Mouse (Mus musculus): Measurements from ENCODE around the gene Gm1979. TPM values are rescaled to one million over a fixed set of nuclear protein-coding genes. Genes with fewer than 3 reads are reported as not detected.
"Not testable (repeated sequence)": the region's sequence is repeated elsewhere in the genome, so short reads cannot be mapped to it uniquely, and the experiment has no call there.

The Gm1979 gene
- 0.21 TPM in 1 of 2 replicates, not detected in the other for polyA plus RNA-seq (2015; fragmentation: Nextera tagmentation; extraction: Ambion mirVana)

DNA sequence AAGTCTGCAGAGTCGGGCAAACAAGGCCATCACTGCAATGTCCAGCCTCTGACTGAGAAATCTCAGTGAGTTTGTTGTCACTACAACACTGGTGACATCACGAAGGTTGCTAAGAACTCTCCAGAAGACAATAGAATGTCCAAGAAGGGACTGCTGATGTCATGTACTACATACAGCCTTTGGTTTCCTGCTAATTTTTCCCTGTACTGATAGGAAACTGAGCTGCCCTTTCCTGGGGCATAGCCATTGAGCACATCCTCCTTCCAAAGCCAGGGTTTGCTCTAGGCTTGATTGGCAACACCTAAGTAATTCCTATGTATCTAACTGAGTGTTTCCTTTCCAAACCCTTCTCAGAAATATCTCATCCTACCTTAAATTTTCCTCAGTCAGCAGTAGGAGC is at the start of gene Gm1979:
TSS of gene Gm1979 (minus strand) at position 101 of the 400 bp plus-strand sequence.
- H3K27me3 ChIP-seq (ENCODE audit: control insufficient read depth, insufficient read depth, low read length); H3K4me2 ChIP-seq (ENCODE audit: low read depth, low read length); H3K9me3 ChIP-seq (replicated peaks; ENCODE audit: control insufficient read depth, low read length); H3K9ac ChIP-seq (ENCODE audit: low read length); H3K4me1 ChIP-seq (ENCODE audit: control insufficient read depth, insufficient read depth, low read length); ATAC-seq (ENCODE audit: insufficient read depth, low FRiP score); H3K36me3 ChIP-seq (ENCODE audit: control insufficient read depth, insufficient read depth, low read length); H3K27ac ChIP-seq (ENCODE audit: low read length); H3K4me3 ChIP-seq (replicated peaks; ENCODE audit: low read length): not testable (repeated sequence)
- 92% methylated on average over 1 of the region's 2 CpGs for WGBS

DNA sequence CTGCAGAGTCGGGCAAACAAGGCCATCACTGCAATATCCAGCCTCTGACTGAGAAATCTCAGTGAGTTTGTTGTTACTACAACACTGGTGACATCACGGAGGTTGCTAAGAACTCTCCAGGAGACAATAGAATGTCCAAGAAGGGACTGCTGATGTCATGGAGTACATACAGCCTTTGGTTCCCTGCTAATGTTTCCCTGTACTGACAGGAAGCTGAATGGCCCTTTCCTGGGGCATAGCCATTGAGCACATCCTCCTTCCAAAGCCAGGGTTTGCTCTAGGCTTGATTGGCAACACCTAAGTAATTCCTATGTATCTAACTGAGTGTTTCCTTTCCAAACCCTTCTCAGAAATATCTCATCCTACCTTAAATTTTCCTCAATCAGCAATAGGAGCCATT is 34.9 kb upstream of the Gm1979 start, which contains the start of gene Speer4a:
TSS of gene Speer4a (minus strand) at position 101 of the 400 bp plus-strand sequence.
- 67% methylated on average over 2 of the region's 2 CpGs for WGBS
- not testable (repeated sequence) for H3K27me3 ChIP-seq (ENCODE audit: control insufficient read depth, insufficient read depth, low read length); H3K4me3 ChIP-seq (replicated peaks; ENCODE audit: low read length); H3K36me3 ChIP-seq (ENCODE audit: control insufficient read depth, insufficient read depth, low read length); H3K4me1 ChIP-seq (ENCODE audit: control insufficient read depth, insufficient read depth, low read length); H3K9me3 ChIP-seq (replicated peaks; ENCODE audit: control insufficient read depth, low read length); H3K9ac ChIP-seq (ENCODE audit: low read length); ATAC-seq (ENCODE audit: insufficient read depth, low FRiP score); H3K27ac ChIP-seq (ENCODE audit: low read length); H3K4me2 ChIP-seq (ENCODE audit: low read depth, low read length)

DNA sequence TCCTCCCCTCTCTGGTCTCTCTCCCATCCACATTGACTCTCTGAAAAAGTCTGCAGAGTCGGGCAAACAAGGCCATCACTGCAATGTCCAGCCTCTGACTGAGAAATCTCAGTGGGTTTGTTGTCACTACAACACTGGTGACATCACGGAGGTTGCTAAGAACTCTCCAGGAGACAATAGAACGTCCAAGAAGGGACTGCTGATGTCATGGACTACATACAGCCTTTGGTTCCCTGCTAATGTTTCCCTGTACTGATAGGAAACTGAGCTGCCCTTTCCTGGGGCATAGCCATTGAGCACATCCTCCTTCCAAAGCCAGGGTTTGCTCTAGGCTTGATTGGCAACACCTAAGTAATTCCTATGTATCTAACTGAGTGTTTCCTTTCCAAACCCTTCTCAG is 18.2 kb upstream of the Gm1979 start, which contains the start of gene Gm5862:
TSS of gene Gm5862 (minus strand) at position 101 of the 400 bp plus-strand sequence.
- not testable (repeated sequence) for H3K4me2 ChIP-seq (ENCODE audit: low read depth, low read length); H3K36me3 ChIP-seq (ENCODE audit: control insufficient read depth, insufficient read depth, low read length); H3K4me1 ChIP-seq (ENCODE audit: control insufficient read depth, insufficient read depth, low read length); ATAC-seq (ENCODE audit: insufficient read depth, low FRiP score); H3K9me3 ChIP-seq (replicated peaks; ENCODE audit: control insufficient read depth, low read length); H3K27me3 ChIP-seq (ENCODE audit: control insufficient read depth, insufficient read depth, low read length); H3K27ac ChIP-seq (ENCODE audit: low read length); H3K4me3 ChIP-seq (replicated peaks; ENCODE audit: low read length); H3K9ac ChIP-seq (ENCODE audit: low read length)
- no CpG with 5 or more reads among the region's 3 CpGs for WGBS

DNA sequence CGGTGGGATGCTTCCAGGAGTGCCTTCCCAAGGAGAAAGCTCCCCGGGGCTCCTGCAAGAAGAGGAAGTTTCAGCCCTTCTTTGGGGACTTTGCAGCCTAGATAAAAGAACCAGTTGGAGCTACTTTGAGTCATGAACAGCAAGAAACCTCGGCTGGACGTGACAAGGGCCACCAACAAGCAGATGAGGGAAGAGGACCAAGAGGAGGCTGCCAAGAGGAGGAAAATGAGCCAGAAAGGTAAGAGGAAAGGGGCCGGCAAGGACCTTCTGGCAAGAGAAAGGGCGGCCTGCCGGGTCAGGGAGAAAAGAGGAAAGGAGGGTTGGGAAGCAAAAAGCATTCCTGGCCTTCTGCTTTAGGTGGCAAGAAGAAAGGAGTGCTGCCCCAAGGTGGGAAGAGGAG is 3.1 kb upstream of the Gm1979 start:
- H3K27me3 ChIP-seq (ENCODE audit: control insufficient read depth, insufficient read depth, low read length); H3K9ac ChIP-seq (ENCODE audit: low read length); H3K36me3 ChIP-seq (ENCODE audit: control insufficient read depth, insufficient read depth, low read length); H3K4me3 ChIP-seq (replicated peaks; ENCODE audit: low read length); H3K27ac ChIP-seq (ENCODE audit: low read length); H3K9me3 ChIP-seq (replicated peaks; ENCODE audit: control insufficient read depth, low read length); H3K4me2 ChIP-seq (ENCODE audit: low read depth, low read length); H3K4me1 ChIP-seq (ENCODE audit: control insufficient read depth, insufficient read depth, low read length): not testable (repeated sequence)
- WGBS: 59% methylated on average over 6 of the region's 7 CpGs
- ATAC-seq (ENCODE audit: insufficient read depth, low FRiP score): 0 out of 2 replicates have a peak, but pooled peaks have one; percentile 7

DNA sequence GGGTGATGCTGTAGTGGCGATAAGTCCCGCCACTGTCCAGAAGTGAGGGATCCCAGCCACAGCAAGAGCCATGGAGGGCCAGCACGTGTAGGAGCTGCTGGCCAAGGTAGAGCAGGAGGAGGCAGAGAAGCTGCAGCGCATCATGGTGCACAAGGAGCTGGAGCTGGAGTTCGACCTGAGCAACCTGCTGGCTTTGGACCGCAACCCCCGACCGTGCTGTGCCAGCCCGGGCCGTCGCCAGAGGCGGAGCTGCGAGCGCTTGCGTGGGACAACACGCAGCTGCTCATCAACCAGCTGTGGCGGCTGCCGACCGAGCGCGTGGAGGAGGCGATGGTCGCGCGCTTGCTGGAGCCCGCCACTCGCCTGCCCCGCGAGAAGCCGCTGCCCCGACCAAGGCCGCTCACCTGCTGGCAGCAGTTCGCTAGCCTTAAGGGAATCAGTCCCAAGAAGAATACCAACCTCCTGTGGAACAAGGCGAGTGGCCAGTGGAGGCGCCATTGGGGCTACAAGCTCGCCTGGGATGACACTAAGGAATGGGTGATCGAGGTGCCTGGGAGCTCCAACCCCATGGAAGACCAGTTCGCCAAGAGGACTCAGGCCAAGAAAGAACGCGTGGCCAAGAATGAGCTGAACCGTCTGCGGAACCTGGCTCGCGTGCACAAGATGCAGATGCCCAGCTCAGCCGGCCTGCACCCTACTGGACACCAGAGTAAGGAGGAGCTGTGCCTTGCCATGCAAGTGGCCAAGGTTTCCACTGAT is 2.5 kb upstream of the Gm1979 start:
- not testable (repeated sequence) for H3K27me3 ChIP-seq (ENCODE audit: control insufficient read depth, insufficient read depth, low read length); H3K9me3 ChIP-seq (replicated peaks; ENCODE audit: control insufficient read depth, low read length); H3K9ac ChIP-seq (ENCODE audit: low read length); H3K4me1 ChIP-seq (ENCODE audit: control insufficient read depth, insufficient read depth, low read length); H3K27ac ChIP-seq (ENCODE audit: low read length); H3K36me3 ChIP-seq (ENCODE audit: control insufficient read depth, insufficient read depth, low read length)
- peak overlapping the region; percentile 26 for H3K4me3 ChIP-seq (replicated peaks; ENCODE audit: low read length)
- peak overlapping the region; percentile 43 for H3K4me2 ChIP-seq (ENCODE audit: low read depth, low read length)
- ATAC-seq (ENCODE audit: insufficient read depth, low FRiP score): peak; percentile 82
- 13% methylated on average over 44 of the region's 45 CpGs for WGBS

DNA sequence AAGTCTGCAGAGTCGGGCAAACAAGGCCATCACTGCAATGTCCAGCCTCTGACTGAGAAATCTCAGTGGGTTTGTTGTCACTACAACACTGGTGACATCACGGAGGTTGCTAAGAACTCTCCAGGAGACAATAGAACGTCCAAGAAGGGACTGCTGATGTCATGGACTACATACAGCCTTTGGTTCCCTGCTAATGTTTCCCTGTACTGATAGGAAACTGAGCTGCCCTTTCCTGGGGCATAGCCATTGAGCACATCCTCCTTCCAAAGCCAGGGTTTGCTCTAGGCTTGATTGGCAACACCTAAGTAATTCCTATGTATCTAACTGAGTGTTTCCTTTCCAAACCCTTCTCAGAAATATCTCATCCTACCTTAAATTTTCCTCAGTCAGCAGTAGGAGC is 16.0 kb downstream of the Gm1979 start, which contains the start of gene Gm21698:
TSS of gene Gm21698 (minus strand) at position 101 of the 400 bp plus-strand sequence.
- not testable (repeated sequence) for H3K27me3 ChIP-seq (ENCODE audit: control insufficient read depth, insufficient read depth, low read length); ATAC-seq (ENCODE audit: insufficient read depth, low FRiP score); H3K4me1 ChIP-seq (ENCODE audit: control insufficient read depth, insufficient read depth, low read length); H3K9ac ChIP-seq (ENCODE audit: low read length); H3K9me3 ChIP-seq (replicated peaks; ENCODE audit: control insufficient read depth, low read length); H3K4me3 ChIP-seq (replicated peaks; ENCODE audit: low read length); H3K4me2 ChIP-seq (ENCODE audit: low read depth, low read length); H3K27ac ChIP-seq (ENCODE audit: low read length); H3K36me3 ChIP-seq (ENCODE audit: control insufficient read depth, insufficient read depth, low read length)
- WGBS: no CpG with 5 or more reads among the region's 3 CpGs

DNA sequence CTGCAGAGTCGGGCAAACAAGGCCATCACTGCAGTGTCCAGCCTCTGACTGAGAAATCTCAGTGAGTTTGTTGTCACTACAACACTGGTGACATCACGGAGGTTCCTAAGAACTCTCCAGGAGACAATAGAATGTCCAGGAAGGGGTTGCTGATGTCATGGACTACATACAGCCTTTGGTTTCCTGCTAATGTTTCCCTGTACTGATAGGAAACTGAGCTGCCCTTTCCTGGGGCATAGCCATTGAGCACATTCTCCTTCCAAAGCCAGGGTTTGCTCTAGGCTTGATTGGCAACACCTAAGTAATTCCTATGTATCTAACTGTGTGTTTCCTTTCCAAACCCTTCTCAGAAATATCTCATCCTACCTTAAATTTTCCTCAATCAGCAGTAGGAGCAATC is 32.0 kb downstream of the Gm1979 start, which contains the start of gene Gm21680:
TSS of gene Gm21680 (minus strand) at position 101 of the 400 bp plus-strand sequence.
- not testable (repeated sequence) for H3K9me3 ChIP-seq (replicated peaks; ENCODE audit: control insufficient read depth, low read length); H3K4me2 ChIP-seq (ENCODE audit: low read depth, low read length); H3K9ac ChIP-seq (ENCODE audit: low read length); ATAC-seq (ENCODE audit: insufficient read depth, low FRiP score); H3K27me3 ChIP-seq (ENCODE audit: control insufficient read depth, insufficient read depth, low read length); H3K27ac ChIP-seq (ENCODE audit: low read length); H3K4me3 ChIP-seq (replicated peaks; ENCODE audit: low read length); H3K4me1 ChIP-seq (ENCODE audit: control insufficient read depth, insufficient read depth, low read length); H3K36me3 ChIP-seq (ENCODE audit: control insufficient read depth, insufficient read depth, low read length)
- no CpG with 5 or more reads among the region's 2 CpGs for WGBS

DNA sequence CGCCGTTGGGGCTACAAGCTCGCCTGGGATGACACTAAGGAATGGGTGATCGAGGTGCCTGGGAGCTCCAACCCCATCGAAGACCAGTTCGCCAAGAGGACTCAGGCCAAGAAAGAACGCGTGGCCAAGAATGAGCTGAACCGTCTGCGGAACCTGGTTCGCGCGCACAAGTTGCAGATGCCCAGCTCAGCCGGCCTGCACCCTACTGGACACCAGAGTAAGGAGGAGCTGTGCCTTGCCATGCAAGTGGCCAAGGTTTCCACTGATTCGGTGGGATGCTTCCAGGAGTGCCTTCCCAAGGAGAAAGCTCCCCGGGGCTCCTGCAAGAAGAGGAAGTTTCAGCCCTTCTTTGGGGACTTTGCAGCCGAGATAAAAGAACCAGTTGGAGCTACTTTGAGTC is 47.5 kb downstream of the Gm1979 start:
- not testable (repeated sequence) for H3K36me3 ChIP-seq (ENCODE audit: control insufficient read depth, insufficient read depth, low read length)
- H3K4me3 ChIP-seq (replicated peaks; ENCODE audit: low read length): peak overlapping the region; percentile 14

DNA sequence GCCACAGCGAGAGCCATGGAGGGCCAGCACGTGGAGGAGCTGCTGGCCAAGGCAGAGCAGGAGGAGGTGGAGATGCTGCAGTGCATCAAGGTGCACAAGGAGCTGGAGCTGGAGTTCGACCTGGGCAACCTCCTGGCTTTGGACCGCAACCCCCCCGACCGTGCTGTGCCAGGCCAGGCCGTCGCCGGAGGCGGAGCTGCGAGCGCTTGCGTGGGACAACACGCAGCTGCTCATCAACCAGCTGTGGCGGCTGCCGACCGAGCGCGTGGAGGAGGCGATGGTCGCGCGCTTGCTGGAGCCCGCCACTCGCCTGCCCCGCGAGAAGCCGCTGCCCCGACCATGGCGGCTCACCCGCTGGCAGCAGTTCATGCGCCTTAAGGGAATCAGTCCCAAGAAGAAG is 48.0 kb downstream of the Gm1979 start:
- not testable (repeated sequence) for H3K9me3 ChIP-seq (replicated peaks; ENCODE audit: control insufficient read depth, low read length); H3K27ac ChIP-seq (ENCODE audit: low read length); H3K9ac ChIP-seq (ENCODE audit: low read length); H3K27me3 ChIP-seq (ENCODE audit: control insufficient read depth, insufficient read depth, low read length); H3K4me1 ChIP-seq (ENCODE audit: control insufficient read depth, insufficient read depth, low read length); H3K36me3 ChIP-seq (ENCODE audit: control insufficient read depth, insufficient read depth, low read length)
- 20% methylated on average over 30 of the region's 32 CpGs for WGBS
- ATAC-seq (ENCODE audit: insufficient read depth, low FRiP score): peak; percentile 56; the same call in 1 of the 2 replicates
- peak overlapping the region; percentile 14 for H3K4me3 ChIP-seq (replicated peaks; ENCODE audit: low read length)
- H3K4me2 ChIP-seq (ENCODE audit: low read depth, low read length): peak overlapping the region; percentile 32

More for the DNA sequence above, 47.5 kb downstream of the Gm1979 start:
- WGBS: 44% methylated on average over 16 of the region's 17 CpGs
- ATAC-seq (ENCODE audit: insufficient read depth, low FRiP score): 0 out of 2 replicates have a peak, but pooled peaks have one; percentile 17
- H3K9me3 ChIP-seq (replicated peaks; ENCODE audit: control insufficient read depth, low read length); H3K27me3 ChIP-seq (ENCODE audit: control insufficient read depth, insufficient read depth, low read length); H3K4me1 ChIP-seq (ENCODE audit: control insufficient read depth, insufficient read depth, low read length); H3K9ac ChIP-seq (ENCODE audit: low read length); H3K27ac ChIP-seq (ENCODE audit: low read length): not testable (repeated sequence)
- peak overlapping the region; percentile 32; the same call in 1 of the 2 replicates for H3K4me2 ChIP-seq (ENCODE audit: low read depth, low read length)
